11 mouse cellular contexts compared by ENCODE assay signal in the genomic region with DNA sequence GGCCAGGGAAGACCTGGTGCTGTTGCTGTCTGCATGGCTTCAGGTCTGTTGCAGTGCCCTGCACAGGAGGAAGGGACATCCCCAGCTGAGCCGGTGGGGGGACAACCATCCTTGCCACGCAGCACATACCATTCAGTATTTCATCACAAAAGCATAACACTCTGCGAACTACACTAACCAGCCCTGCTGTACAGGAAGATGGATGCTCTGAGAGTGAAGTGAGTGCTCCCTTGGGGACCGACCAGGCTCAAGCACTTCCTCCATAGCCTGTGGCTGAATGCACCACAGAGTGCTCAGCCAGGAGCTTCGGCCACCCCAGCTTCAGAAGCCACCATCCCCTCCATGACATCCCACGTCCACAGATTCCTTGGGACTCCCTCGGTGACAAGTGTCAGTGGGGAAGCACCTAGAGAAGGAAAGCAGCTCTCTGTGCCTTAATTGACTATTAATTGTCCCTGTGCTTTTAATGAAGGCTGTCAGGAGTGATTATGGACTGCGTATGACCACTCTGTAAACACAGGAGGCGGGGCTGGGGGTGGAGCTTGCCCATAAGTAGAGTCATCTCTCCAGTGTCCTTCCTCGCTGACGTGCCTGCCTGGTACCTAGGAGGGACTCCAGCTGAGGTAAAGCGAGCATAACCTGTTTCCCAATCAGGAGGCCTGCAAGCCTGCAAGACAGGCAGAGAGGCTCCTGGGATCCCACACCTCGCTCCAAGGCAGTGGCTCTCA.
A peak's percentile ranks its signal among the peaks of the same experiment; 100 is the strongest.
DNase-seq lines count a peak whose midpoint lies in the region; ATAC-seq lines count a peak whose summit lies in the region.
"Had no signal": no experiment of that assay in that cellular context is flagged by ENCODE, and none has a peak within 500 bp of the region (broad histone marks: within the 10 kb centered on the region; RNA-seq: fewer than 3 reads in every experiment).

No protein-coding gene starts in this region.

- no peaks in the 10 kb centered on the region for H3K36me3 ChIP-seq in kidney, embryonic 14.5 days (ENCODE audit: control insufficient read depth, insufficient read depth, low read length)
- no peaks in the 10 kb centered on the region for H3K36me3 ChIP-seq in limb, embryonic 10.5 days
- H3K36me3 ChIP-seq: G1E had no signal

- H3K4me1 ChIP-seq in kidney, embryonic 14.5 days (ENCODE audit: control insufficient read depth, insufficient read depth, low read length) = 0 out of 2 replicates have a peak, but pooled peaks cover 5% of the 10 kb centered on the region
- H3K4me1 ChIP-seq in limb, embryonic 10.5 days = peaks cover 28% of the 10 kb centered on the region

- 21% methylated on average over 13 of the region's 13 CpGs for WGBS in kidney, embryonic 14.5 days
- 22% methylated on average over 13 of the region's 13 CpGs for WGBS in limb, embryonic 10.5 days

- no peaks in the 10 kb centered on the region for H3K9me3 ChIP-seq in kidney, embryonic 14.5 days (ENCODE audit: control insufficient read depth, low read length)
- H3K9me3 ChIP-seq in limb, embryonic 10.5 days (replicated peaks) = no peaks in the 10 kb centered on the region

- no peak overlapping the region for H3K4me3 ChIP-seq in kidney, embryonic 14.5 days (ENCODE audit: low read length)
- 0 out of 2 replicates have a peak overlapping the region, but pooled peaks have one; percentile 3 for H3K4me3 ChIP-seq in limb, embryonic 10.5 days

- 0 out of 2 replicates have a peak overlapping the region, but pooled peaks have one; percentile 15 for H3K4me2 ChIP-seq in kidney, embryonic 14.5 days (replicated peaks; ENCODE audit: low read depth, low read length)

- ATAC-seq in kidney, embryonic 14.5 days (ENCODE audit: low FRiP score, low TSS enrichment) = no peak
- no peak for ATAC-seq in CD4-positive, CD25-positive, alpha-beta regulatory T cell, adult 4 months
- ATAC-seq: inflammation-experienced regulatory T-cells, adult 6 months had no signal

- no peak overlapping the region for H3K27ac ChIP-seq in kidney, embryonic 14.5 days (ENCODE audit: low read depth, low read length)
- H3K27ac ChIP-seq in limb, embryonic 10.5 days = no peak overlapping the region

- H3K27me3 ChIP-seq in kidney, embryonic 14.5 days (ENCODE audit: control insufficient read depth, insufficient read depth, low read length) = no peaks in the 10 kb centered on the region
- H3K27me3 ChIP-seq in limb, embryonic 10.5 days (ENCODE audit: low read depth, poor library complexity, severe bottlenecking) = 0 out of 2 replicates have a peak, but pooled peaks cover 6% of the 10 kb centered on the region

- peak overlapping the region; percentile 8; the same call in 1 of the 2 replicates for H3K9ac ChIP-seq in kidney, embryonic 14.5 days (ENCODE audit: low read depth, low read length)

- no peak for DNase-seq in kidney, postnatal 25 days
- DNase-seq in urinary bladder, postnatal 14 days (ENCODE audit: low spot score) = peak; percentile 15
- DNase-seq in urinary bladder, postnatal 4 days (ENCODE audit: low spot score in 2 of 2) = no peak
- DNase-seq in limb, embryonic 10.5 days (ENCODE audit: low spot score) = peak; percentile 48
- DNase-seq in right cerebral cortex, adult 2 months (ENCODE audit: low spot score in 2 of 2) = no peak
- DNase-seq: adrenal gland, adult 2 months; cerebellum, adult 11-12 months had no signal

Comparison
In these comparisons a context has a peak if more than half of its experiments do, and no peak if none do; other contexts are left out.
1. DNase-seq: peak in urinary bladder, postnatal 14 days (single experiment) and limb, embryonic 10.5 days (single experiment); none in kidney, postnatal 25 days (0 of 2), urinary bladder, postnatal 4 days (0 of 2) and right cerebral cortex, adult 2 months (0 of 2).